Mouse (Mus musculus) kidney, adult 9 months (tissue): ENCODE data around the gene Oosp2.
A peak's percentile ranks its signal among the peaks of the same experiment; 100 is the strongest.

Experiments
- DNase-seq: peaks from one replicate; pipeline ENCODE4 v3.0.0; 2022

Oosp2 gene

DNA sequence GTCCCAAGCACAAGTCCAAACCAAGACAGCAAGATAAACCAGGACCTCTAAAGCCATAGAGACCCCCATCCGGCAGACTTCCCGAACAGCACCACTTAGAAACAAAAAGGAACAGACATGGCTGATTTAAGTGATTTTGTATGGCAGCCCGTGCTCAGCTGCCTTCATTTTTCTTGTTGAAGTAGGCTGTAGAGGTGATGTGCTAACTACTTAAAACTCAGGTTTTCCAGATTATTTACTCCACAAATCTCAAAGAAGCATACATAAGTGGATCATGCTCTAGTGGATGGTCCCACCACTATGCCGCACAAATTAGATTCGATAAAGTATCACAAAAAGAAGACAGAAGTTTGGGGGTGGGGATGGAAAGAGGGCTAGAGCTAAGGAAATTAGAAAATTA is at the start of gene Oosp2:
Oosp2 (minus strand) TSS at position 101 of the 400 bp plus-strand sequence.
- DNase-seq = no peak

DNA sequence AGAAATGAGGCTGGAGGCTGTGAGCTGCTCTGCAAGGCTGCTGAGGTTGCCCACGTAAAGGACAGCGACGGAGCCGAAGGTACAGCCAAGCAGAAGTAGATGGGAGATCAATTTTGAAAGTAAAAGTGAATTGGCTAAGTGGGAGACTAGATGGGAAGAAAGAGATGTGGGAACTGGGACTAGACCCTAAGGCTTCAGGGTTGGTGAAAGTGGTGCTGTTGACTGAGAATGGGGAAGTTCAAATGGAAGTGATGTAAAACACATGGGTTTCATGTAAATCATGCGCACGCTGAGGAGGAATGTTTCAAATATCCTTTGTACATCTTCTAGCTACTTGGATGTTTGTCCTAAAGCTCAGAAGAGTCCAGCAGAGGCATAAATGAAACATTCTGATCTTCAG is 38.0 kb upstream of the Oosp2 start:
- DNase-seq = no peak

DNA sequence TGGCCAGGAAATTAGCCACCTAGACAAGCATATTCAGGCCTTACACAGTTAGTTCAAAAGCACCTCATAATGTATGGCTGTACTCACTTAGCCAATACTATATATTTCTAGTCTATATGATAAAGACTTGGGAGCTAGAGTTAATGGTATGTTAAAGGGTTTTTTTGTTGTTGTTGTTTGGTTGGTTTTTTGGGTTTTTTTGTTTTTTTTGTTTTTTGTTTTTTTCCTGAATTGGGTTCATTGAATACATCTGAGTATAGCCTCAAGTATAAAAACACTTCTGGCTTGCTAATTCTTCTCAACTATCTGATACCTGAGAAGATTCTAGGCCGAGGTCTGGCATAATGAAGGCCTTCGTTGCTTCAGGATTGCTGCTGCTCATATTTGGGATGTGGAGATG is 36.4 kb upstream of the Oosp2 start, which contains the start of gene Oosp3:
Oosp3 (plus strand) TSS at position 301 of the 400 bp plus-strand sequence.
- no peak for DNase-seq

DNA sequence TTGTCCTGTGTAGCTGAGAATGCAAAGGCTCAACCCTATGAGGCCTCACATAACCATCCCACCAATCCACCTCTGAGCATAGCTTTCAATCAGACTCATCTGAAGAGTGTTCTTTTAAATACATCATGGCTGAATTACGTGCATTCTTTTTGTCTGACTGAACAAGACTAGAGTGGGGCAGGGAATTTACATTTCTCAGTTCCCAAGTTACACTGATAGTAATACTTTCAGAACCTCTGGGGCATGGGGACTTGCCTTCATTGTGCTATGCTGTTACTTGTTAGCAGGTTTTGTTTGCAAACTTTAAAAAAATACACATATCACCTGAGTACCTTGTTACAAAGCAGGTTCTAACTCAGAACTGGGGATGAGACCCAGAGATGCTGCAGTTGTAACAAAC is 31.1 kb upstream of the Oosp2 start:
- no peak for DNase-seq

DNA sequence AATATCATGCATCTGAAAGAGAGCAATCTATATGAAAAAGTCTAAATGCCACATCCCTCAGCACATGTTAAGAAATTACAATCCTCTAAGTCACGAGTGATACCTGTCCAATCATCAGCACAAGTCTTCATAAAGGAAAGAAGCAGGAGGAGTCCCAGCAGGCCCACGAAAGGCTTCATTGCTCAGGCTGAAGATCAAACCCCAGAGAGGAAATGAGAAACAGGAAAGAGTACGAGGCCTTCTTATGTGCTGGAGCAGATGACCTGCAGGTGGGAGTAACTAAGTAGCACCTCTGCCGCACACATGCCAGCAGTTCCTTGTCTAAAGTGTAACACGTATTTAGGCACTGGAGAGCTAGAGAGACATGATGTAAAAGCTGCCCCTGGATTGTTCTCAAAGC is 30.5 kb upstream of the Oosp2 start, which contains the start of gene Oosp1:
Oosp1 (minus strand) TSS at position 312 of the 400 bp plus-strand sequence.
- no peak for DNase-seq

DNA sequence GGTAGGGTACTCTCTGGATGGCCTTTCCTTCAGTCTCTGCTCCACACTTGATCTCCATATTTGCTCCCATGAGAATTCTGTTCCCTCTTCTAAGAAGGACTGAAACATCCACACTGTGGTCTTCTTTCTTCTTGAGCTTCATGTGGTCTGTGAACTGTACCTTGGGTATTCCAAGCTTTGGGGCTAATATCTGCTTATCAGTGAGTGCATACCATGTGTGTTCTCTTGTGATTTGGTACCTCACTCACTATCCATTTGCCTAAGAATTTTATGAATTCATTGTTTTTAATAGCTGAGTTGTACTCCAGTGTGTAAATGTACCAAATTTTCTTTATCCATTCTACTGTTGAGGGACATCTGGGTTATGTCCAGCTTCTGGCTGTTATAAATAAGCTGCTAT is 1.2 kb upstream of the Oosp2 start:
- DNase-seq = no peak

DNA sequence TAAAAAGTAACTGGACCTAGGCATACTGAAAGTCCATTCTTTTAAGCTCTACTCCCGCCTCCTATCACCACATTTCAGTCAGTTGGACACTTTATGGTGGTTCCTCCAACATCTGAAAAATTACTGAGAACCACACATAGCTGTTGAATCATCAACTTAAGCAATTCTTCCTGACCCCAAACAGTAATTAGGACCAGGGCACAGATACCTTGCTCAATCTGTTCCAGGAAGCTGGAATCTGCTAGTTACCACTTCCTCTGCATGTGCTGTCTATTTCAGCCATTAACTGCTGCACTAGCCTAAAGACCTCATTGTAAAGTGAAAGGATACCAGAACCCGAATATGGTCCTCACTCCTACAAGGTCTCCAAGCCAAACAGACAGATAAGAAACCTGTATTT is 1.2 kb downstream of the Oosp2 start:
- DNase-seq = no peak

DNA sequence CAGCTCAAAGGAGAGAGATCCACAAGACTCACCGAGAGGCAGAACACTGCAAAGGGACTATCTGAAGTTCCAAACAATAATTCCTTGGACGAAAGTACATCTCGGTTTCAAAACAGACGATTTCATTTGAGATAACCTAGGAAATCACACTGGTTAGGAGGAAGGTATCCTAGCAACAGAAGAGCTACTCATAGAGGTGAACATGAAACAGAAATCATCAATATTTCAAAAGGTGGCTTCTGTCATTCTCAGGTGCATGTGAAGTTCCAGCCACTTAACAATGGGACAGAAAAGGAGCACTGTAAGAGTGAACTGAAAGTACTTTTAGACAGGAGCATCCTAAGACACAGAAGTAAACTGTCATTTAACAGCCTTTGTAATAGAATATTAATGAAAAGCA is 10.8 kb downstream of the Oosp2 start:
- DNase-seq = no peak

DNA sequence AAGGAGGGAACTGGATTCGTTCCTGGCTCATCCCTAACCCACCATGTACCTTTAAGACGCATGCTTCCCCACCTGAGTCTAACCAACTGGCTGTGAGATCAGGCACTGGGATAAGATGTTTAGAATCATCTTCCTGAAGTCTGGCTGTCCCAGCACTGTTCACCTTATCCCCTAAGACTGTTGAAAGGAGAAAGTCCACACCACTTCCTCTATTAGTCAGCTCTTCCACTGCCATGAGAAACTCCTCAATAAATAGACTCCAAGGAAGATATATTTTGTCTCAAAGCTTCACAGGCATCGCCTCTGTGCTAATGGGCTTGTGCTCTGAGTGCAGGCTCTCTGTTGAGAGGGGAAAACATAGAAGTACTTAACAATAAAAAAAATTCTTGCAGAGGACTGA is 14.2 kb downstream of the Oosp2 start:
- DNase-seq = no peak

DNA sequence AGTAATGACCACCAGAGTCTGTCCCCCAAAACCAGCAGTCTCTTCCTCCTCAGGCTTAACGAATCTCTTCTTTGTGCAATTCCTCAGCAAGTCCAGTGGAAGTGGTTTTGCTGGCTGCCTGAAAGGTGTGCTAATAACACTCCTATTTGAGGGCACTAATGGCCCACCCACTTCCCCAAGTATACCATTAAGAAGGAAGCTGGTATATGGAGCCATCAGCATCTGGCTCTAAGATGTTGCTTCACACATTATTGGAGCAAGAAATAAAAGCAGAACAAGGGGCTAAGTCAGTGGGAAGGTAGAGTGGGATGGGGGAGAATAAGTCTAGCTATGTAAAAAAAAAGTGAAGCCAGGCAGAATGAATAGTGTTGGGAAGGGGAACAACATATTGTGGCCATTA is 19.6 kb downstream of the Oosp2 start, which contains the start of gene Ms4a3:
Ms4a3 (minus strand) TSS at position 120 of the 400 bp plus-strand sequence.
- DNase-seq = no peak

DNA sequence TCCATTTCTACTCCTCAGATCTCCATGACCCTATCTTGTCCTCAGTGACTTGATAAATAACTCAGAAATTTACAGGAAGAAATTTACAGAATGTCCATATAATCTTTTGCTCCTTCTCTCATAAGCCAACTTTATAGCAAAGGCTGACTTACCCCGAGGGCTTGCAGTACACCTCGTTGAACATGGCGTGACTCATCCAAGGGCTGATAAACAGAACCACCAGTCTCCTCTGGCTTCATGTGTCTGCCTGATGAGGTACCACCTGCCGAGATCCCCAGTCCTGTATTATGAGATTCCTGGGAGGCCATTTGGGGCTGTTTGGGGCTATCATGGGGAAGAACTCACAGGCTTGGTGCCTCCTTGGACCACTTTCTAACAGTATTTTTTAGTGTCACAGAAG is 21.3 kb downstream of the Oosp2 start:
- DNase-seq = no peak

DNA sequence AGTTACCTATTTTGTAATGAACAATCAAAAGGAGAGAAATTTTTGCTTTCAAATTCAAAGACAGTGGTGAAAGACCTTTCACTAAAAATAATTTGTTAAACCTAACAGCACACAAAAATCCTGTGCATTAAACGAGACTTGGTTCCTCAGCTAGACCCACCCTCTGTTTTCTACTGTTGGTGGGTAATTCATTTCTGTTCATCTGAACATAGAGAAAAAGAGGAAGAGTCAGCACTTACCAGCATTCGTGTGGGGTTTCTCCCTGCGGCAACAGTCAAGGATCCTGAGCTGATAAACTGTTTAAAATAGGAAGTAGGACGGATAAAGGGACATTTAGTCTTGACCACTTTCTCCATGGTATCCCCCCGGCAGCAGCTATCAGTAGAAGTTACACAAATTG is 24.8 kb downstream of the Oosp2 start:
- DNase-seq = no peak

DNA sequence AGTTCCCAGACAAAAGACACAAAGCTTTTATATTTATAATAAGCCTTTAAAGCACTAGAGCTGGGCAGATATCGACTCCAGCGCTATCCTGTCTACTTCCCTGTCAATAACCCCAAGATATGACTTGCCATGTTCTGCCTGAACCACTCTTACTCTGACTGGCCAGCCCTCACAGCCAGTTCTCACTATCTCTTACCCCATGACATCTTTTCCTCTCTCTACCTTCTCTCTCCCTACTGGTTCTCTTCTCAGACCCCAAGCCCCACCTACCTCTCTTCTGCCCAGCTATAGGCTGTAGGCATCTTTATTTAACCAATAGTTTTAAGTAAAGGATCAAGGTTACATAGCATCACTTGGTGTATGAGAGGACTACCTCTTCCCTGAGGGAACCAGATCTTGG is 26.0 kb downstream of the Oosp2 start:
- DNase-seq = no peak

DNA sequence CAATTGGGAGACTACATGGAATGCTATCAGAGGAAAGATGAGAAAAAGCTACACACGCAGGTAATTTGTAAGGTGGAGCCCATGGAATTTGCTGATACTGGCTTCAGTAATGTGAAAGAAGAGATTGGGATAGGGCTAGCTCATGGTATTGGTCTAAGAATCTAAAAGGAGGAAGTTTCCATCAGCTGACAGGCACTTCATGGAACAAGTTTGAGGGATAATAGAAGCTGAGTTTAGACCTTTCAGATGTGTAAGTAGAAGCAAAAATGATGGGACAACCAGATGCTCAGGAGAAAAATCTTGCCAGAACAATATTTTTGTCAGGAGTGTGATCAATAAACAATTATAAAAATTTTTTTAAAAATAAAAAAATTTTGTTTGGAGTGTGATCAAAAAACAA is 26.6 kb downstream of the Oosp2 start:
- DNase-seq = no peak

DNA sequence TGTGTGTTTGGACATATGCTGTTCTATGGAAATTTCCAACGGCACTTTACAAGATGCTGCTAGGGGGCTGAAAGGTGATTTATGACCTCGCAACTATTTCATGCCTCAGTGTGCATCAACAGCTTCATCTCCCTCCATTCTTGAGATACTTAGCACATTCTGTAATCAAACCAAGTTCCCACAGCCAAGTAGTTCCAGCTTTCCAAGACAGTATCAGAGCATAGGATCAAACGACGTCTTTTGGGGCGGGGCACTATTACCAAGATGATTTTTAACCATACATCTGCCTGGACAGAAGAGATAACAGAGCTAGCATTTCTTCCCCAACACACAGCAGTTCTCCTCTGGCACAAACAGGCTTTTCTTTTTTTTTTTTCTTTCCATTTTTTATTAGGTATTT is 35.1 kb downstream of the Oosp2 start:
- no peak for DNase-seq

DNA sequence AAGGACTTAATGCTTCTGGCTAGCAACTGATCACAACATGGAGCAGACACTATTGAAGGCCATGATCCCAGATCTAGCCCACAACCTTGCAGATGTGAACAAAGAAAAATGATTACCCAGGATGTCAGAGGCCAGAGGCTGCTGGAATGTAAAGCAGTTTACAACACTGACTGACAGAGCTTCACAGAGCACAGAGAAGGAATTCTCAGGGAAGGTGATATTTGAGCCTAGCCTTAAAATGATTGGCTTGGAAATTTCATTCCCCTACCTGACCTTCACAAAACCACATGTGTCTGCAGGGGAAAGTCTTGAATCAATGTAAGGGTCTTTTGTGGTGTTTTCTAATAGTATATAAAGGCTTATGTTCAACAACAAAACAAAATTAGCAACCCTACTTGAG is 35.6 kb downstream of the Oosp2 start:
- DNase-seq = no peak

DNA sequence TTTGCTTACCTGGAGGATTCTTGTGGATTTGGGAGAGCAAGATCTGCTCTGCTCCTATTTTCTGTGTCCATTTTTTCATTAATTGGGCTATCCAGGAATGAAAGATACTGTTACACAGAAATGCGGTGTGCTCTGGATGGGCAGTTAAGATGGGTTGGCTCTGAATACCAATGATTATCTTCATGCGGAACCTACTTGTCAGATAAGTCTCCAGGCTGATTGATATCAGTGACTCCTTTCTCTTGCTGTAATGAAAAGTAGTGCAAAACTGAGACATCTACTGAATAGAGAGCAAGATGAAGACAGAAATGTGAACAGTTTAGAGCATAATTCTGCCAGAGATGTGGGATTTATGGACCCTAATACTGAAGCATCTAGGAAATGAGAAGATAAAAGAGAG is 36.8 kb downstream of the Oosp2 start, which contains the start of gene Ms4a2:
Ms4a2 (minus strand) TSS at position 169 of the 400 bp plus-strand sequence.
- DNase-seq = no peak

DNA sequence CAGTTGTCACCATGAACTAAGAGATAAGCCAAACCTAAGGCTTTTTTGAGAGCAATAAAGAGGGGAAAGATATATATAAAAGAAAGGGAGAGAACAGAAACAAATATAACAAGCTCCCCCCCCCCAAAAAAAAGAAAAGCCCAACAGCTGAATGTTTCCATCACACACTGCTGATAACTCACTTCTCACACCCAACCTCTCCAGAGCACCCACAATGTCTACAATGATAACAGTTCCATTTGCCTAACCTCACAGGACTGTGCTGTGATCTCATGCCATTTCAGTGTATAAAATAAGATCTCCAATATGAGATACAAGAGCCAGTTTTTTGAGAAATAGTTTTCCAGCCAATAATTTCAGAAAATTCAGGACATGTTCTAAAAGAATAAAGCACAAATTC is 42.4 kb downstream of the Oosp2 start:
- no peak for DNase-seq

DNA sequence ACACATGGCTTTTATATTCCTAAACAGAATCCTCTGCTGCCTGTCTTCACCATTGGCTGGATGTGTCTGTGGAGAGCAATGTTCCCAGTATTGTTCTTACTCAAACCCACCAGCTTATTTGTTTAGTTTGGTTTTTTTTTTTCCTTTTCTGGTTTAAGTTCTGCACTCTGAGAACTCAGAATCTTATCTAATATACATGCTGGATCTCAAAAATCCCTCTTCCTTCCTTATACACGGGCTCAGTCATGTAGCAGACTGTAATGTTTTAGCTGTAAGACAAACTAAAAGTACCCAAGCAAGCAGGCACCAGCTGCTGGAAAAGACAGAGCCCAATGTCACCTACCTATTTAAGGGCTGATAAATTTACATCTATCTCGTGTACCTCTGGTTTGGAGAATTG is 45.6 kb downstream of the Oosp2 start:
- no peak for DNase-seq

DNA sequence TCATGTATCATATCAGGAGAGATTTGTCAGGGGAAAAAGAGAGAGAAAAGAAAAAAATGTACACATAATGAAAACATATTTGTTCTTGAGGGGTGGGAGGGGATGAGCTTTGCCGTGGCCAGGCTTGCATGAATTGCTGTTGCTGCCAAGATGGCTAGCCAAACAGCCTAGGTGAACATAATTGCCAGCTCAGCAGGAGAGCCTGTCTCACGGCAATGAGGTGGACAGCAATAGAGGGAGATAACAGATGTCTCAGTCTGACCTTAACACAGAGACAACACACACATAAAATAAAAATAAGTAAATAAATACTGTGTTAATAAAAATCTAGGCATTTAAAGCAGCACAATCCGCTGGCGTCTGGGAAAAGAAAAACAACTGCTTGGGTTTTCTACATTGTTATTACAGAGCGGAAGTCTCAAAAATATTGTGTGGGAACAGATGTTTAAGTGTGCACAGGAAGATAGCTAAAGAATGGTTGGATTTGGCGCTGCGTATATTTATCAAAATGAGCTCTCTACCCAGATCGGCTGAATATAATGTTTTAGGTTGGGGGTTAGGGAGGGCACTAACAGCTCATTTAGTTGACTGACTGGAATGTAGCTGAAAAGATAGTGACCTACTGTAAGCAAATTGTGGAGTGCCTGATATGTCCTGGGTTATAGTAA is 46.4 kb downstream of the Oosp2 start:
- DNase-seq = no peak

DNA sequence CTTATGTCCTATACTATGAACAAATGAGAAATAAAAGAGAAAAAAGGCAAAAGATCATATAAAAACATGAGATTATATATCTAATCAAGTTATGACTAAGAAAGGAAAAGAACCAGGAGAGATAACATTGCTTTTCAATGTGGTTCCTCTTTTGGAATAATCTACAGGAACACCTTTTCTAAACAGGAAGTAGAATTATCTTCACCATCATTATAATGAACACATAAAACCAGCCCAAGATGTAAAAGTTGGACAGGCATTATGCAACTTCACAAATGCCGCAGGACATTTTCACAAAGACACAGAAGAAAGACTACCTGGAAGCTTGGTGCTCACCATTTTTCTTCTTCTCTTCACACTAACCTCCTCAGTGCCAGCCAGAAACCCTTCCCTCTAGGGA is 47.3 kb downstream of the Oosp2 start:
- DNase-seq = no peak

DNA sequence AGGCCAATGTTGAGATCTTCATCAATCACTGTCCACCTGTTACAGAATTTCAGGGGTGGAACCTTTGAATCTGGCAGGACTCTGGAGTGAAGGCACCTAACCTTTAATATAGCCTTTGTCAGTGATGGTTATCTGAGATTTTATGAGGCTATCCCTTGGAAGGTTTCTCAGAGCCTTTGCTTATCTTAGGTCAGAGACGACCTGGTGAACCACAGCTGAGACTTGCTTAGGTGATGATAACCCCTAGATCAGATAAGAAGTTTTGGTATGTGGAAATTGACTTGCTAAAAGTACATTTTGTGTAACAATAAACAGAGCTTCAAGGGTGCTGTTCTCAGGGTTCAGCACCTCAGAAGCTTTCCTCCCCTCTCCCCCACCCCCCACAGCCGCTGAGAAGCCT is 48.1 kb downstream of the Oosp2 start:
- no peak for DNase-seq

DNA sequence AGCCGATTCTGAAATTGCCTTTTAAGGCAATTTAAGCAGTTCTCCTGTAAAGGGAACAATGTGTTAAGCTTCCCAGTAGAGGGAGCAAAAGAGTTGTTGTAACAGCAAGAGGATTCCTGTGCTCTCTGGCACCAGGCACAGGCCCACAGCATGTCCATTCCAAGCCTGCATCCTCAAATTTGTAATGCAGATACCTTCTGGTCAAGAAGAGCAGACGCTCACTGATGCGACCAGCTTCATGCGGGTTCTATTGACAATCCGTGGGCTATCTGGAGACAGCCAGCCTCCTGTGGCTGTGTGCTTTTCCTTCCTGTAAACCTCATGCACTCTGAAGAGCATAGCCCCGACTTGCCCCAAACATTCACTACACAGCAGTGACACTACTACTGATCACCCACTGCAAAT is 48.8 kb downstream of the Oosp2 start:
- peak; percentile 36 for DNase-seq

DNA sequence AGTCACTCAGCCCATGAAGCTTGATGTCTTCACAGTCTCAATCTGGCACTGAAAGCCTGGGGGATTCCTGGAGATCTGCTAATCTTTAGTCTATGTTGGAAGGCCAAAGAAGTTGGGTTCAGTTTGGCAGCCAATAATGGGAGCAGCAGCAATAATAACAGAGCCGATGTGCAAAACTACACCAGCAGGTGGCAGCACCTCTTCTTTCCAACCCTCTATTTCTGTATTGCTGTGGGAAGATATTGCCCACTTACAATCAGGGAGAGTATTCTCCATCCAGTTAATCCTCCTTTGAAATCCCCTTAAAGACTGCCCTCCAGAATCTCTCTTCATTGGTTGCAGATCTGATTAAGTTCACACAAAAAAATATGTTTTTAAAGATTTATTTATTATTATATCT is 52.2 kb downstream of the Oosp2 start:
- DNase-seq = peak; percentile 13

DNA sequence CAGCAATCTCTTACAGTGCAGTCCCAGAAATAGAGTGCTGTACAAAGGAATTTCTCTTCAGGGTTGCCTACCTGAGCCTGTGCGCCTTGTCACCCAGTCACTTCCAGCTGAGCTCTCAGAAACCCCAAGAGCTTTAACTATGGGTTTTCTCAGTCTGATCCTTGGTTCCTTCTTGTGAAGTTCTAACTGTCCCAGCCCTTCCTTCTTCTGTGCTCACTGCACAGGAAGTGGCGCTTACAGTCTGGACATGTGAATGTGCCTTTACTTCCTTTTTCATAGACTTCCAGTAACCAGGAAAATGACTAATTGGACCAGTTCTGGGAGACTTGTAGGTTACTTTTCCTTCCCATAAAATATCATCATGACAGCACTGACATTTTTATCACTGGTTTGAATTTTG is 55.8 kb downstream of the Oosp2 start, which contains the start of gene Ms4a6d:
Ms4a6d (minus strand) TSS at position 247 of the 400 bp plus-strand sequence.
- no peak for DNase-seq
